Mouse (Mus musculus): ENCODE measurements around the gene Elovl7. TPM values are rescaled to one million over a fixed set of nuclear protein-coding genes. Genes with fewer than 3 reads are reported as not detected.

Gene Elovl7
- polyA plus RNA-seq, 1 experiment from 2014 or later: 12.3 TPM

DNA sequence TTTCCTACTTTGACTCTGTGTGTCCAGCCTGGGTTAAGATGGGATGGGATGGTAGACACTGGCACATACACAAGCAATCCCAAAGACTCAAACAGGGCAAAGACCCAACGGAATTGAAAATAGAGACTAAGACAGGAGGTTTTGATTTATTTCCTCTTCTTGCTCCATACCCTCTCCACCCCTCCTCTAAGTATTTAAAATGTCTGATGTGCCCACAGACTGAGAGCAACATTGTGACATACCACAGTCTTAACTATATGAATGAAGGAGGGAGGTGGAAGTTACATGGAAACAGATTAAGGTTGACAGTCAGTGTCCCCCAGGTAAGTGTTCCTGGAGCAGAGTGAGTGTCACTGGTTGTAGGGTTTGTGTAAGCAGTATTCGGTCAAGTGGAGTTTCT lies 70.1 kb downstream of the Elovl7 start:
- Histone ChIP-seq H3K4me2 (ENCODE audit: low read depth, low read length) (no peak overlapping the region), H3K9me3 (ENCODE audit: control insufficient read depth, low read length) (no peaks in the 10 kb centered on the region), H3K4me3 (ENCODE audit: low read length) (no peak overlapping the region), H3K27ac (ENCODE audit: low read length) (no peak overlapping the region), H3K36me3 (ENCODE audit: control insufficient read depth, insufficient read depth, low read length) (no peaks in the 10 kb centered on the region), H3K9ac (ENCODE audit: low read length) (no peak overlapping the region), H3K27me3 (ENCODE audit: control insufficient read depth, insufficient read depth, low read depth, low read length) (no peaks in the 10 kb centered on the region), H3K4me1 (replicated peaks; ENCODE audit: control insufficient read depth, insufficient read depth, low read length) (no peaks in the 10 kb centered on the region)
- WGBS: 89% methylated on average over 2 of the region's 2 CpGs
- ATAC-seq (ENCODE audit: low read depth): no peak

DNA sequence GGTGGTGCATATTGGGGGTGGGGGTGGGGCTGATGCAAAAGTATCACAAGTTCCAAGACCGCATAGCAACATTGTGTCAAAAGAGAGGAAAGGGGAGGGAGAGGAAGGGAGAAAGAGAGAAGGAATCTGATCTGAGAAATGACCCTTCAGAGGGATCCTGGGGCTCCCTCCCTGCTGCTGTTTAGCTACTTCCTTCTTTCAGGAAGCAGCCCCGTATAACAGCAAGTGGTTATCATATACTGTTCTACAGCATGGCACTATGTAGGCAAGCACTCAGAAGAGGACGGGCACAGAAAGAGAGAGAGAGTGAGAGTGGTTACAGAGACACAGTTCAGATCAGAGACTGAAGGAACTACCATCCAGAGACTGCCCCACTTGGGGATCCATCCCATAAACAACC lies 73.7 kb downstream of the Elovl7 start:
- Histone ChIP-seq H3K4me3 (ENCODE audit: low read length) (no peak overlapping the region), H3K4me2 (ENCODE audit: low read depth, low read length) (no peak overlapping the region), H3K9ac (ENCODE audit: low read length) (no peak overlapping the region), H3K9me3 (ENCODE audit: control insufficient read depth, low read length) (no peaks in the 10 kb centered on the region), H3K27me3 (ENCODE audit: control insufficient read depth, insufficient read depth, low read depth, low read length) (no peaks in the 10 kb centered on the region), H3K4me1 (replicated peaks; ENCODE audit: control insufficient read depth, insufficient read depth, low read length) (no peaks in the 10 kb centered on the region), H3K36me3 (ENCODE audit: control insufficient read depth, insufficient read depth, low read length) (no peaks in the 10 kb centered on the region), H3K27ac (ENCODE audit: low read length) (no peak overlapping the region)
- ATAC-seq (ENCODE audit: low read depth): no peak
- 48% methylated on average over 3 of the region's 3 CpGs for WGBS

- Histone ChIP-seq H3K27ac (ENCODE audit: low read length) (no peak overlapping the region), H3K36me3 (ENCODE audit: control insufficient read depth, insufficient read depth, low read length) (no peaks in the 10 kb centered on the region), H3K9me3 (ENCODE audit: control insufficient read depth, low read length) (no peaks in the 10 kb centered on the region), H3K4me3 (ENCODE audit: low read length) (no peak overlapping the region), H3K27me3 (ENCODE audit: control insufficient read depth, insufficient read depth, low read depth, low read length) (no peaks in the 10 kb centered on the region), H3K9ac (ENCODE audit: low read length) (no peak overlapping the region), H3K4me2 (ENCODE audit: low read depth, low read length) (no peak overlapping the region), H3K4me1 (replicated peaks; ENCODE audit: control insufficient read depth, insufficient read depth, low read length) (no peaks in the 10 kb centered on the region)
- no peak for ATAC-seq (ENCODE audit: low read depth)
- WGBS: 65% methylated on average over 3 of the region's 3 CpGs
Measured at GRCm38 (mm10) chr13:108289436-108289835, 75.2 kb downstream of the Elovl7 start.

- Histone ChIP-seq H3K4me2 (ENCODE audit: low read depth, low read length) (no peak overlapping the region), H3K9me3 (ENCODE audit: control insufficient read depth, low read length) (no peaks in the 10 kb centered on the region), H3K27ac (ENCODE audit: low read length) (no peak overlapping the region), H3K4me3 (ENCODE audit: low read length) (no peak overlapping the region), H3K9ac (ENCODE audit: low read length) (no peak overlapping the region), H3K27me3 (ENCODE audit: control insufficient read depth, insufficient read depth, low read depth, low read length) (no peaks in the 10 kb centered on the region), H3K4me1 (replicated peaks; ENCODE audit: control insufficient read depth, insufficient read depth, low read length) (no peaks in the 10 kb centered on the region), H3K36me3 (ENCODE audit: control insufficient read depth, insufficient read depth, low read length) (no peaks in the 10 kb centered on the region)
- 85% methylated on average over 4 of the region's 4 CpGs for WGBS
- no peak for ATAC-seq (ENCODE audit: low read depth)
Measured at GRCm38 (mm10) chr13:108290314-108290713, 76.1 kb downstream of the Elovl7 start.

DNA sequence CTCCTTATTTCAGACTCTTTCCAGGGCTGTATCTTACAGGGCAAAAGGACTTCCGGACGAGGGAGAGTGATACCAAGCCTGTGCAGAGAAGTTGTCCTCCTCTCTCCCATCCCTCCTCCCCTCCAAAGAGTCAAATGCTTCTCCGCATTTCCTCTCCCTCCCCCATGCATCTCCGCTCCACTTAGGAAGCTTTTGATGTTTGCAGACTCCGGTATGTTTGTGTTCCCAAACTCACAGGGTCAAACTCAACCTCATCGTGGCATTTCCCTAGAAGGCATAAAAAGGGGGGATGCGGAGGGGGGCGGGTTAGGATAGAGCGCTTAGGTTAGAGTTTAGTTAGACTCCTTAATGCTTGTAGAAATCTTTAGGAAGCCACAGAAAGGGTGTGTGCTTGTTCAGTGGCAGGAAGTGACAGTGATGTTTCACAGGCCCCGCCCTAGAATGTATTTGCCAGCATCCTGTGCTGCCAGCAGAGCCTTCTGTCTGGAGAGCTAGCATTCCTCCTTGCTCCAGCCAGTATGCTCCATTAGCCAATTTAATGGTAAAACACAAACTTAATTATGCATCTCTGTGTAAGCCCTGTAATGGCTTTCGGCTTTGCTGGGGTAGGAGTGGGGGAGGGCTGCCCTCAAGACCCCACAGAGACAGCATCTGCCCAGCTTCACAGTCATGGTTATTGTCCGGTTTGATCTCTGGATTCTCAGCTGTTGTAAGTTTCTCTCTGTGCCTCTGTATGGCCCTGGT lies 83.3 kb downstream of the Elovl7 start:
- peak overlapping the region; percentile 37 for H3K9ac ChIP-seq (ENCODE audit: low read length)
- WGBS: 4% methylated on average over 12 of the region's 12 CpGs
- H3K4me1 ChIP-seq (replicated peaks; ENCODE audit: control insufficient read depth, insufficient read depth, low read length): peaks cover 12% of the 10 kb centered on the region
- H3K4me3 ChIP-seq (ENCODE audit: low read length): peak overlapping the region; percentile 45
- peak overlapping the region; percentile 87 for H3K27ac ChIP-seq (ENCODE audit: low read length)
- no peaks in the 10 kb centered on the region for H3K9me3 ChIP-seq (ENCODE audit: control insufficient read depth, low read length)
- H3K36me3 ChIP-seq (ENCODE audit: control insufficient read depth, insufficient read depth, low read length): no peaks in the 10 kb centered on the region
- H3K27me3 ChIP-seq (ENCODE audit: control insufficient read depth, insufficient read depth, low read depth, low read length): no peaks in the 10 kb centered on the region
- peak overlapping the region; percentile 64 for H3K4me2 ChIP-seq (ENCODE audit: low read depth, low read length)
- ATAC-seq (ENCODE audit: low read depth): peak; percentile 85

- no peaks in the 10 kb centered on the region for H3K36me3 ChIP-seq (ENCODE audit: control insufficient read depth, insufficient read depth, low read length)
- no peak overlapping the region for H3K4me2 ChIP-seq (ENCODE audit: low read depth, low read length)
- H3K4me3 ChIP-seq (ENCODE audit: low read length): no peak overlapping the region
- H3K4me1 ChIP-seq (replicated peaks; ENCODE audit: control insufficient read depth, insufficient read depth, low read length): peaks cover 12% of the 10 kb centered on the region
- no peak overlapping the region; the same call in 1 of the 2 replicates for H3K27ac ChIP-seq (ENCODE audit: low read length)
- H3K27me3 ChIP-seq (ENCODE audit: control insufficient read depth, insufficient read depth, low read depth, low read length): no peaks in the 10 kb centered on the region
- 33% methylated on average over 5 of the region's 5 CpGs for WGBS
- H3K9me3 ChIP-seq (ENCODE audit: control insufficient read depth, low read length): no peaks in the 10 kb centered on the region
- ATAC-seq (ENCODE audit: low read depth): no peak
- no peak overlapping the region for H3K9ac ChIP-seq (ENCODE audit: low read length)
Measured at GRCm38 (mm10) chr13:108298241-108298640, 84.0 kb downstream of the Elovl7 start.

DNA sequence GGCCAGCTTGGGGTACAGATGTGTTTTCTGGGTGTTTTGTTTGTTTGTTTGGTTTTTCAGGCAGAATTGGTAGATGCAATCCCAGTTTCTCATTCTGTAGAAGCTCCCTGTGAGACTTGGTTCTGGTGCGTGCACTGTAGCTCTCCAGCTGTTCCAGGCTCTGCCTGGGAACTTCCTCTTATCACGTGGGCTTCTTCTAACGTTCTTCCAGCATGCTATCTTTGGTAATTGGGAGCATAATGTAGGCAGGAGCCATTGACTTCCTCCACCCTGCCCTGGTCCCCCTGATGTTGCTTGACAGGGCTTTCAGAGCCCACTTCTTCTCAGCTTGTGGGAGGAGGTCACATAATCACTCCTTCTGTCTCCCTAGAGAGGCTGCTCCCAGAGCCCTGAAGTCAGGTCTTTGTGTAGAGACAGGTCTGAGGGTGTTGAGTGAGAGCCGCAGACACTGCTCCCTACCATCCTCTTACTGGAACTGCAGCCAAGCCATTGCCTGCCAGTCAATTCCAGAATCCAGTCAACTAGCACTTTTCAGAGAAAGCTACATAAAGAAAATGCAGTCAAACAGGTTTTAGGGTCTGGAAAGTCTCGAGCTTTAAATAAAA lies 86.2 kb downstream of the Elovl7 start:
- no peaks in the 10 kb centered on the region for H3K9me3 ChIP-seq (ENCODE audit: control insufficient read depth, low read length)
- peak overlapping the region; percentile 14; the same call in 1 of the 2 replicates for H3K9ac ChIP-seq (ENCODE audit: low read length)
- no peak overlapping the region for H3K4me3 ChIP-seq (ENCODE audit: low read length)
- H3K36me3 ChIP-seq (ENCODE audit: control insufficient read depth, insufficient read depth, low read length): no peaks in the 10 kb centered on the region
- H3K27me3 ChIP-seq (ENCODE audit: control insufficient read depth, insufficient read depth, low read depth, low read length): no peaks in the 10 kb centered on the region
- ATAC-seq (ENCODE audit: low read depth): peak; percentile 74
- peak overlapping the region; percentile 82 for H3K27ac ChIP-seq (ENCODE audit: low read length)
- peaks cover 12% of the 10 kb centered on the region for H3K4me1 ChIP-seq (replicated peaks; ENCODE audit: control insufficient read depth, insufficient read depth, low read length)
- no peak overlapping the region for H3K4me2 ChIP-seq (ENCODE audit: low read depth, low read length)
- 10% methylated on average over 5 of the region's 5 CpGs for WGBS

DNA sequence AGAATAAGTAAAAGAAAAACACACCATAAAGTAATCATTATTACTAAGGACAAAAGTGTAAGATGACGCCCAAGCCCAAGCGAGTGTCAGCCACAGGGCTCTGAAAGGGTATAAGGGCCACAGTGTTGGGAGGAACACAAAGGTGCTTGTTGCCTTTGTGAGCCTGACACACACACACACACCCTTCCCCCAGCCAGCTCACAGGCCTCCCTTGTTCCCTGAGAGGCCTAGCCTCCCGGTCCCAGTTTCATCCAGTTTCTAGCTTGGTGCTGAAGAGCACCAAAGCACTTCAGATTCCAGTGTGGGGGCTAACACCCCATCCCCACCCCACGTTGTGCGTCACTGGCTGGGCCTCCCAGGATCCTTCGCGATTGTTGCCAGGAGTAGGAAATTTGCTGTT lies 87.2 kb downstream of the Elovl7 start:
- 39% methylated on average over 7 of the region's 7 CpGs for WGBS
- ATAC-seq (ENCODE audit: low read depth): peak; percentile 37
- Histone ChIP-seq H3K27me3 (ENCODE audit: control insufficient read depth, insufficient read depth, low read depth, low read length) (no peaks in the 10 kb centered on the region), H3K9me3 (ENCODE audit: control insufficient read depth, low read length) (no peaks in the 10 kb centered on the region), H3K4me2 (ENCODE audit: low read depth, low read length) (no peak overlapping the region), H3K9ac (ENCODE audit: low read length) (no peak overlapping the region), H3K36me3 (ENCODE audit: control insufficient read depth, insufficient read depth, low read length) (no peaks in the 10 kb centered on the region), H3K4me1 (replicated peaks; ENCODE audit: control insufficient read depth, insufficient read depth, low read length) (peaks cover 12% of the 10 kb centered on the region), H3K27ac (ENCODE audit: low read length) (peak overlapping the region; percentile 64), H3K4me3 (ENCODE audit: low read length) (no peak overlapping the region)

DNA sequence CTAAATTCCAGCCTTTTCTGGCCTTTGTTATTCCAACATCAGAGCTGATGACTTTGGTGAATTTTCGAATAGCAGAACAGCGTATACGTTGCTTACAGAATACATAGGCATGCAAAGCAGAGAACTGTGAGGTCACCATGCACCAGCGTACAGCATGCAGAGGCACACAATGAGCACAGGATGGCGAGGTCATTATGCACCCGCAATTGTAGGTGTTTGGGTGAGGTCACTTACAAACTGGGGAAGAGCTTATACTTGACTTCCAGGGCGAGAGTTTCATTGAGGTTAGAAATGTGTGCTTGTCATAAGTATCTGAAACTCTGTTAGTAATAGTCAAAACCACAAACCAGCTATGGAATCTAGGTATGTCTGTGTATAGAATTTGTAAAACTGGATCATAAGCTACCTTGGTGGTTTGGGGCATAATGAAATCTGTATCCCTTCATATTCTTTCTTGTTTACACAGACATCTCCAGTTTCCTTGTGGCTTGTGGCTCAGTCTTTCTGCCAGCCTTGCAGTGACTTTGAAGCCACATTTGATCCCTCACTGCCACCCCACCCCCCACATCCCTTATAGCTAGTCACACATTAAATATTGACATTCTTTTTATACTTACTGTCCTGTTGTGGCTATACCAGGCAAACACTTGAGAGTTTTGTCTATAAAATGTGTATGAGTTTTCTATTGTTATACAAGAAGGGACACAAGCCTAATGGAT lies 88.9 kb downstream of the Elovl7 start:
- H3K4me3 ChIP-seq (ENCODE audit: low read length): no peak overlapping the region
- peaks cover 6% of the 10 kb centered on the region; the same call in 1 of the 2 replicates for H3K4me1 ChIP-seq (replicated peaks; ENCODE audit: control insufficient read depth, insufficient read depth, low read length)
- no peaks in the 10 kb centered on the region for H3K36me3 ChIP-seq (ENCODE audit: control insufficient read depth, insufficient read depth, low read length)
- no peak overlapping the region for H3K9ac ChIP-seq (ENCODE audit: low read length)
- no peak for ATAC-seq (ENCODE audit: low read depth)
- no peak overlapping the region for H3K4me2 ChIP-seq (ENCODE audit: low read depth, low read length)
- H3K9me3 ChIP-seq (ENCODE audit: control insufficient read depth, low read length): no peaks in the 10 kb centered on the region
- WGBS: 66% methylated on average over 7 of the region's 7 CpGs
- H3K27ac ChIP-seq (ENCODE audit: low read length): no peak overlapping the region
- no peaks in the 10 kb centered on the region for H3K27me3 ChIP-seq (ENCODE audit: control insufficient read depth, insufficient read depth, low read depth, low read length)

All from lung, embryonic 16.5 days (tissue).